Mouse (Mus musculus): ENCODE data around the gene Uap1.

Gene Uap1

GRCm38 (mm10) chr1:170174814-170175332, at the start of gene Uap1:
Uap1 (minus strand) TSS chr1:170174957.
- DNase-seq (ENCODE audit: low read depth, low spot score) = peak; percentile 93

- DNase-seq (ENCODE audit: low read depth, low spot score) = no peak
Observed at GRCm38 (mm10) chr1:170223276-170223675, 48.5 kb upstream of the Uap1 start.

GRCm38 (mm10) chr1:170220351-170220750, 45.6 kb upstream of the Uap1 start:
- no peak for DNase-seq (ENCODE audit: low read depth, low spot score)

- DNase-seq (ENCODE audit: low read depth, low spot score) = no peak
Observed at GRCm38 (mm10) chr1:170218091-170218884, 43.5 kb upstream of the Uap1 start.

- DNase-seq (ENCODE audit: low read depth, low spot score) = no peak
Observed at GRCm38 (mm10) chr1:170215590-170215989, 40.8 kb upstream of the Uap1 start.

- DNase-seq (ENCODE audit: low read depth, low spot score) = peak; percentile 60
Observed at GRCm38 (mm10) chr1:170214757-170215522, 40.2 kb upstream of the Uap1 start, which contains the start of gene Uhmk1. Uhmk1 (minus strand) TSS chr1:170215397.

- DNase-seq (ENCODE audit: low read depth, low spot score) = no peak
Observed at GRCm38 (mm10) chr1:170214383-170214756, 39.6 kb upstream of the Uap1 start.

GRCm38 (mm10) chr1:170213181-170213879, 38.6 kb upstream of the Uap1 start:
- DNase-seq (ENCODE audit: low read depth, low spot score) = no peak

- no peak for DNase-seq (ENCODE audit: low read depth, low spot score)
Observed at GRCm38 (mm10) chr1:170206395-170206794, 31.6 kb upstream of the Uap1 start.

GRCm38 (mm10) chr1:170200379-170200778, 25.6 kb upstream of the Uap1 start:
- DNase-seq (ENCODE audit: low read depth, low spot score) = no peak

- DNase-seq (ENCODE audit: low read depth, low spot score) = no peak
Observed at GRCm38 (mm10) chr1:170196211-170196610, 21.5 kb upstream of the Uap1 start.

- no peak for DNase-seq (ENCODE audit: low read depth, low spot score)
Observed at GRCm38 (mm10) chr1:170191925-170192324, 17.2 kb upstream of the Uap1 start.

GRCm38 (mm10) chr1:170190225-170190624, 15.5 kb upstream of the Uap1 start:
- DNase-seq (ENCODE audit: low read depth, low spot score) = no peak

GRCm38 (mm10) chr1:170188601-170189000, 13.8 kb upstream of the Uap1 start:
- DNase-seq (ENCODE audit: low read depth, low spot score) = no peak

GRCm38 (mm10) chr1:170186531-170186930, 11.8 kb upstream of the Uap1 start:
- DNase-seq (ENCODE audit: low read depth, low spot score) = no peak

GRCm38 (mm10) chr1:170185137-170185536, 10.4 kb upstream of the Uap1 start:
- DNase-seq (ENCODE audit: low read depth, low spot score) = no peak

GRCm38 (mm10) chr1:170182706-170183105, 7.9 kb upstream of the Uap1 start:
- no peak for DNase-seq (ENCODE audit: low read depth, low spot score)

GRCm38 (mm10) chr1:170176661-170177239, 2.0 kb upstream of the Uap1 start:
- DNase-seq (ENCODE audit: low read depth, low spot score) = no peak

- no peak for DNase-seq (ENCODE audit: low read depth, low spot score)
Observed at GRCm38 (mm10) chr1:170175848-170176247, 1.1 kb upstream of the Uap1 start.

GRCm38 (mm10) chr1:170173991-170174813, 555 bp downstream of the Uap1 start:
- peak; percentile 24 for DNase-seq (ENCODE audit: low read depth, low spot score)

GRCm38 (mm10) chr1:170167781-170168180, 7.0 kb downstream of the Uap1 start:
- DNase-seq (ENCODE audit: low read depth, low spot score) = no peak

All from WW6 (cell line).